Mouse (Mus musculus) midbrain, embryonic 11.5 days (tissue): Measurements from ENCODE around the gene Akr1d1. TPM values are rescaled to one million over a fixed set of nuclear protein-coding genes. Genes with fewer than 3 reads are reported as not detected.

ENCODE experiments used
- ATAC-seq: fragments of 200-750 bp; cut with Nextera tagmentation; 2 replicates; pipeline ENCODE4 v1.8.0; 2017; ENCODE audit warnings: moderate TSS enrichment, moderate library complexity; ENCODE audit not compliant: low FRiP score
- DNase-seq: peaks from one replicate; pipeline ENCODE4 v3.0.0; 2015; ENCODE audit warnings: low spot score; ENCODE audit errors: missing footprints
- H3K27ac ChIP-seq: fragments of 300-500 bp; sonication (generic); 2 replicates; pipeline ENCODE4 v1.5.1; 2014; ENCODE audit warnings: low read depth, low read length
- H3K27me3 ChIP-seq: fragments of 300-500 bp; sonication (generic); 2 replicates; pipeline ENCODE4 v1.6.1; 2014; ENCODE audit warnings: mild to moderate bottlenecking, low read length, moderate library complexity, mixed read lengths; ENCODE audit not compliant: control insufficient read depth, insufficient read depth
- H3K36me3 ChIP-seq: fragments of 300-500 bp; sonication (generic); 2 replicates; pipeline ENCODE4 v1.6.1; 2014; ENCODE audit warnings: mild to moderate bottlenecking, low read length, moderate library complexity, mixed read lengths; ENCODE audit not compliant: control insufficient read depth, insufficient read depth
- H3K4me1 ChIP-seq: fragments of 300-500 bp; sonication (generic); 2 replicates; pipeline ENCODE4 v1.6.1; 2014; ENCODE audit warnings: low read length; ENCODE audit not compliant: control insufficient read depth, insufficient read depth
- H3K4me2 ChIP-seq: fragments of 300-500 bp; sonication (generic); 2 replicates; pipeline ENCODE4 v1.6.1; 2014; ENCODE audit warnings: mild to moderate bottlenecking, moderate library complexity
- H3K4me3 ChIP-seq: fragments of 300-500 bp; sonication (generic); 2 replicates; pipeline ENCODE4 v1.5.1; 2014; ENCODE audit warnings: low read depth, low read length
- H3K9ac ChIP-seq: fragments of 300-500 bp; sonication (generic); 2 replicates; pipeline ENCODE4 v1.6.1; 2014; ENCODE audit warnings: low read length
- H3K9me3 ChIP-seq: fragments of 300-500 bp; sonication (generic); 2 replicates; pipeline ENCODE4 v1.6.1; 2016; ENCODE audit warnings: low read length; ENCODE audit not compliant: control insufficient read depth
- WGBS: fragments of 180-500 bp; shearing (Covaris S2); extraction: QIAGEN DNeasy Blood & Tissue Kit; methylation state at CpG from one replicate; pipeline ENCODE4 v1.1.7; 2014; 5-methylcytosine and 5-hydroxymethylcytosine counted together
- polyA plus RNA-seq: library from polyadenylated mRNA; unstranded; fragments of >200 nt; fragmentation: Nextera tagmentation; extraction: Ambion mirVana; gene quantifications from 2 replicates; pipeline ENCODE4 v1.2.1, GENCODE M21; 2014

Akr1d1 gene
- polyA plus RNA-seq, 1 experiment from 2014 or later = not detected

DNA sequence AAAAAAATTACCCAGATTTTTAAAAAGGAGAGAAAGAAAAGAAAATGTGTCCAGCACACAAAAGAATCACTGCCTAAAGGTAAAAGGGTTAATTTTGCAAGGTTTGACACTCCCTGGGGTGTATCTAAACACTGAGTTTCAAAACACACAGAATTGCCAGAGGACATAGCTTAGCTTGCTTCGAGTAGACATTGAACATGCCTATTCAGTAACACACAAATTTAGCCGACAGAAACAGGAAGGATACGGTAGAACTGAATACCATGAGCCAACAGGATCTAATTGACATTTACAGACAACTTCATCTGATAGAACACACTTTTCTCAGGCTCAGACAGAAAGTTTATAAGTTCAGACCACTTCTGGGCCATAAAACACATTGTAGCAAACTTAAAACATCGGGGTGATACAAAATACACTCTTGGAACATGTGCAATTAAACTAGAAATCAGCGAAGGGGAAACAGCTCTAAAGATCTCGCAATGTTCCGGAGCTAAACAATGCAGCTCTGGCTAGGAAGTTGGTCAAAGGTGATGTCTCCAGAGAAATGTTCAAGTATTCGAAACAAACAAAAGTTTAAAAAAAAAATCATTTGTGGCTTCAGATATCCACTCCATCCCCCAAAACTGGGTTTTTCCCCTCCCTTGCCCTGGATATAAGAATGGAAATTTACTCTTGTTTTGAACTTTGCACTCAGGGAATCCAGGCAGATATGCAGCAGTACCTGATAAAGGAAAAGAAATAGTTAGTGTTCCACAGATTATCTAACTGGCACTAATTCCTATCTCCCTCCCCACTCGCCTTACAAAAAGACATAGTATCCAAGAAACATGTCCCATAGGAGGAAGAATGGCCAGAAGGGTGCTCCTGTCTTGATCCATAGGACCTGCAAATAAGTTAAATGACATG is 73.1 kb downstream of the Akr1d1 start:
- no peaks in the 10 kb centered on the region for H3K4me1 ChIP-seq
- no peak overlapping the region for H3K4me3 ChIP-seq
- H3K27me3 ChIP-seq = no peaks in the 10 kb centered on the region
- no peak overlapping the region for H3K27ac ChIP-seq
- H3K4me2 ChIP-seq = no peak overlapping the region
- no peaks in the 10 kb centered on the region for H3K9me3 ChIP-seq
- no peak overlapping the region for H3K9ac ChIP-seq
- no peak for ATAC-seq
- H3K36me3 ChIP-seq = no peaks in the 10 kb centered on the region
- peak; percentile 67 for DNase-seq
- 60% methylated on average over 9 of the region's 9 CpGs for WGBS

DNA sequence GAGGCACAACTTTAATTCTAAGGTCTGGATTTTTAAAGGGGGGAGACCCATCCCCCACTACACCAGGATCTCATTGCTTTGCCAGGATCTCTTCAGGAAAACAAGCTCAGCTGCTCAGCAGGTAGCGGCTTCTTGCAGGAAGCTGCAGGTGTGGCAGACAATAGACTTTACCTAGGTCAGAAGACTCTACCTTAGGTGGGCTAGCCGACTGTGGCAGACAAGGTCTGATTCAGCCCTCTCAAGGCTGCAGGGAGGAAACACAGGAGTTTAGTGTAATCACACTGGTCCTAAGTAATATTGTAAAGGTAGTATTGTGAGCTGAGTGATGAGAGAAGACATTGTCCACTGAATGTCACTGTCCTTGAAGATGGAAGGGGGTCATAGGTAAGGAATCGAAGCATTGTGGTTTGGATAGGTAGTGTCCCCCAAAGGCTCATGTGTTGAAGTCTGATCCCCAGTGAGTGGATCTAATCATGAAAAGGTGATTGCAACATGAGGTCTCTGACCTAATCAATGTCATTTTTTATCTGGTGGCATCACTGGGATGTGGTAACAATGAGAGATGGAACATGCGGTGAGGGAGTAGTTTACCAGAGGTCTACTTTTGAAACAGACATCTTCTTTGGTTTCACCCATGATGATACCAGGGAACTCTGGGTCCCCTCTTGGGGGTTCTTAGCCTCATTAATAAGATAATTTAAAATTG is 74.4 kb downstream of the Akr1d1 start:
- no peak overlapping the region for H3K4me3 ChIP-seq
- no peak for ATAC-seq

DNA sequence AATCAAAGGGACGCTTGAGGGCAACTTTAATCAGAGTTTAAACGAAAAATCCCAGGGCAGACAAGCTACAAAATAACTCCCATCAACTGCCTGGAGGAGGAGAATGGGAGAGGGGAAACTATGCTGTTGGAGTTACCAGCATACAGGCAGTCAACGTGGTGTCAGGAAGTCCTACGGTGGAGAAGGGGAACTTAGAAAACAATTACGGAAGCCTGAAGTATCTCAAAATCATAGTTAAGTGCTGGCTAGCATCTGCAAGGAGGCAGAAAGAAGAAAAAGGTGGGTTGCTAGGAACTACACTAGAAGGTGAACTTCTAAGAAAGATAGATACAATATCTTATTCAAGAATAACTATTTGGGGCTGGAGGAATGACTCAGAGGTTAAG is 74.9 kb downstream of the Akr1d1 start:
- no peaks in the 10 kb centered on the region for H3K4me1 ChIP-seq
- no peak for DNase-seq
- no peak overlapping the region for H3K4me3 ChIP-seq
- no peak for ATAC-seq
- H3K9me3 ChIP-seq = no peaks in the 10 kb centered on the region
- no peak overlapping the region for H3K9ac ChIP-seq
- 65% methylated on average over 5 of the region's 5 CpGs for WGBS
- H3K27me3 ChIP-seq = no peaks in the 10 kb centered on the region
- no peak overlapping the region for H3K27ac ChIP-seq
- H3K4me2 ChIP-seq = no peak overlapping the region
- no peaks in the 10 kb centered on the region for H3K36me3 ChIP-seq

More for the DNA sequence above, 74.4 kb downstream of the Akr1d1 start:
- H3K27me3 ChIP-seq = no peaks in the 10 kb centered on the region
- no peaks in the 10 kb centered on the region for H3K36me3 ChIP-seq
- WGBS = 80% methylated on average over 4 of the region's 4 CpGs
- H3K27ac ChIP-seq = no peak overlapping the region
- DNase-seq = peak; percentile 68
- no peak overlapping the region for H3K4me2 ChIP-seq
- H3K9ac ChIP-seq = no peak overlapping the region
- H3K4me1 ChIP-seq = no peaks in the 10 kb centered on the region
- no peaks in the 10 kb centered on the region for H3K9me3 ChIP-seq

DNA sequence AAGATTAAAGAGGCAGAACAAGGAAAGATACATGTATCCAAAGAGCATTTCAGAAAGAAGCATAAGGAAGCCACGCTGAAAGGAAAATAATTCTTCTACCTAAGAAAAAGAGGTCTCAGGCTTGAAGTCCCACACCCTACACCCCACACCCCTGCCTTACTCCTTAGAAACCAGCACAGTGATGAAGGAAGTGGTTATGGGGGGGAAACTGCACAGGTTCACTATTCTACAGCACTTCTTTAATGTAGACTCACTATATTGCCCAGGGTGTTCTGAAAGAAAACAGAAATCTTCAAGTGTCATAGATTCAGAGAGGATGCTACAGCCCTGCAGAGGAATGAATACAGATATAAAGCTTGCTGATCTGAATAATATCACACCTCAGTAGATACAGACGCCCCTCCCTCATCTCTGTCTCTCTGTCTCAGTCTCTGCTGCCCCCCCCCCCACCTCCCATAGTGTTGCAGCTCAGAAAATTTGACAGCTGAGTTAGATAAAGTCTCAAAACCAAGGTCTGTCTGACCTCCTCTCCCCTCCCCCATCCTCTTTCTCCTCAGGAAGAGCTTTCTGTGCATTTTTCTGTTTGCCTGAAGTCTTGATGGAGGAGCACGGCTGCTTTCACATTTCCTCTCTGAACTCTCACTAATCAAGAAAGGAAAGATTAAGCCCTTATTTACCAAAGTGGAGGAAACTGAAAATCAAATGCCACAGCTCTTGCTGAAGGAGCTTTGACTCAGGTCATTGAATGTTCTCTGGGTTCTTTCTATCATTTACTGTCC is 77.7 kb downstream of the Akr1d1 start:
- no peak overlapping the region for H3K4me2 ChIP-seq
- no peak overlapping the region for H3K9ac ChIP-seq
- peak; percentile 41 for DNase-seq
- no peaks in the 10 kb centered on the region for H3K36me3 ChIP-seq
- H3K27me3 ChIP-seq = no peaks in the 10 kb centered on the region
- H3K4me3 ChIP-seq = no peak overlapping the region
- WGBS = 66% methylated on average over 3 of the region's 3 CpGs
- ATAC-seq = no peak
- H3K9me3 ChIP-seq = no peaks in the 10 kb centered on the region
- no peak overlapping the region for H3K27ac ChIP-seq
- H3K4me1 ChIP-seq = no peaks in the 10 kb centered on the region

DNA sequence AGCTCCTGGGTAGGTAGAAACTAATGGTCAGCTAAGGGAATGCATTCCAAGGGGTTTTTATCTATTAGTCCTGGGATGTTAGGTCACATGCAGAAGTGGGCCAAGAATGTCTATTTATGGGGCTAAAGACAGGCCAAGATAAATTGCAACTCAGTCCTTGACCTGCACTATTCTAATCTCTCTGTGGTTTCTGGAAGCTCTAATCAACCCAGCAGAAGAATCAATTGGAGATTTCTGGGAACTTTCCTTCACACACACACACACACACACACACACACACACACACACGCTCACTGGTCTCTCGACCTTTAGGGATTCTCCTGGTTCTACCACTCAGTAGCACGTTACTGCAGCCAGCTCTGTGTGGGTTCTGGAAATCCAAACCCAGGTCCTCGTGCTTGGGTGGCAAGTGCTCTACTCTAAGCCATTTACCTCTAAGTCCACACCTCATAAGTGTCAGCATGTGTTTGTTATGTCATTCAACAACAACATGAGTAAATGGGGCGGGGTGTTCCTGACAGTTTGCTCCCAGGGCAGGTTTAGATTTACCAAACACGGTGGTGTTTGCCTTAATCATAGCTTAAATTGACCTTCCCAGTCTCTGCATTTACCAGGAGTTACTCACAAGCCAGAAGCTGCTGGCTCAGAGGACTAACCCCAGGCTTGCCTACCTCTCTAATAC is 82.8 kb downstream of the Akr1d1 start:
- H3K4me1 ChIP-seq = no peaks in the 10 kb centered on the region
- no peak overlapping the region for H3K4me2 ChIP-seq
- H3K27ac ChIP-seq = no peak overlapping the region
- H3K9me3 ChIP-seq = no peaks in the 10 kb centered on the region
- DNase-seq (no peak), ATAC-seq (no peak)
- no peaks in the 10 kb centered on the region for H3K36me3 ChIP-seq
- 91% methylated on average over 6 of the region's 6 CpGs for WGBS
- H3K9ac ChIP-seq = no peak overlapping the region
- no peaks in the 10 kb centered on the region for H3K27me3 ChIP-seq
- no peak overlapping the region for H3K4me3 ChIP-seq

DNA sequence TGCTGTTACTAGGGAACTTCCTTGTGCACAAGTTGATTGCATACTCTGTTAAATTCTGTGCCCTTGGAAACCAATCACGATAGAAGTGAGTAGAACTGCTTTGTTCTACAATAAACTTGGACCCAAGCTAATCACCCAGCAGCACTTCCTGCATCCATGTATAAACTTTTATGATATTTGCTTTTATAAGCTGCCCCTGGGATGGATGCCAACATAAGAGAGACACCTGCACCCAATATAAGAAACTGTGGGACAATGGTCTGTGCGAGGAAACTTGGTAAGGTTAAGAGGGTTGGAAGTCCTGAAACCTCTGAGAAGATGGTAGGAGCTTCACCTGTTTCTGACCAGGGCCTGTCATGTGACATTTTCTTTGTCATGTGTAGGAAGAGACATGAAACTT is 85.5 kb downstream of the Akr1d1 start:
- peak; percentile 31 for DNase-seq
- Histone ChIP-seq H3K36me3 (no peaks in the 10 kb centered on the region), H3K4me1 (no peaks in the 10 kb centered on the region), H3K9me3 (no peaks in the 10 kb centered on the region), H3K27me3 (no peaks in the 10 kb centered on the region), H3K4me3 (no peak overlapping the region), H3K27ac (no peak overlapping the region), H3K4me2 (no peak overlapping the region), H3K9ac (no peak overlapping the region)
- WGBS = 100% methylated on average over 2 of the region's 2 CpGs
- ATAC-seq = no peak

DNA sequence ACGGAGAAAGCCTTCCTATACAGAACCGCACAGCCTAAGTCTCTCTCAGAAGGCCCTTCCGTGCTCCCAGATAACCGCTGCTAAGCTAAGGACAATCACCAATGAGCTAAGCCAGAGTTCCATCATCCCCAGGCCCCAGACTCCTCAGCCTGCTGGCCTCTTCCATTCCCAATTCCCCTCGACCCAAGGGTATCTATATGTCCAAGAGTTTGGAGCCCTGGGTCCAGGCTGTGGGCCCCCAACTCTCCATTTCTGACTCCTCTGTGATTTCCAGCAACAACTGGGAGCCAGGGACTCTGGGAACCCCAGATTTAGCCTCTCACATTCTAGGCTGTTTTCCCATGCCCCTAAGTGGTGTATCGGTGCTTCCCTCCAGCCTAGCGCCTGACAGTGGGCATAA is 86.2 kb downstream of the Akr1d1 start:
- WGBS = 89% methylated on average over 7 of the region's 7 CpGs
- Histone ChIP-seq H3K4me2 (no peak overlapping the region), H3K9ac (no peak overlapping the region), H3K27ac (no peak overlapping the region), H3K36me3 (no peaks in the 10 kb centered on the region), H3K9me3 (no peaks in the 10 kb centered on the region), H3K27me3 (no peaks in the 10 kb centered on the region), H3K4me1 (no peaks in the 10 kb centered on the region), H3K4me3 (no peak overlapping the region)
- ATAC-seq (no peak), DNase-seq (peak; percentile 72)

DNA sequence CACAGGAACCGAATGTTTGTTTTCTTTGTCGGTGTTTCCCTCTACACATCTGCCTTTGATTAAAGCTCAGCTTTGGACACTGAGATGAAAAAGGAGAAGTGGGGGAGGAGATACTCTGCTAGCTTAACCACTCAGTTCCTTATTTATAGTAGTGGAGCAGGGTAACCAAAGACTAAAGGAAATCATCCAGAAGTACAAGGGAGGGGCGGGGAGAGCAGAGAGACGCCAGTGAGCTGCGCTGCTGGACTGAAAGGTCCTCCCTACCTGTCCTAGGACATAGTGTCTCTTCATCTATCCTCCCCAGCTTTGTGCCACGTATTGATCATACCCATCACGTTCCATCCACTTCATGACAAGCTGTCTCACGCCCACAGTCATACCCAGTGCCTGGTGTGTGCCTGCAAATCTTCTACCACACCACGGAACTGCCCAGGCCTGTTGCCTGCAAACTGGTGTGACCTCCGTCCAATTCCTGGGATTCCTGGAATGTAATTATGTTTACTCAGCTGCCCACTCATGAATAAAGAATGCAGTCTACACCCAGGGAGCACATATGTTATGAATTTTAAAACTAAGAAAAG is 87.5 kb downstream of the Akr1d1 start:
- ATAC-seq = peak; percentile 64; the same call in 1 of the 2 replicates
- Histone ChIP-seq H3K27ac (no peak overlapping the region), H3K4me3 (no peak overlapping the region), H3K36me3 (no peaks in the 10 kb centered on the region), H3K9me3 (no peaks in the 10 kb centered on the region), H3K4me2 (no peak overlapping the region), H3K27me3 (no peaks in the 10 kb centered on the region), H3K4me1 (peaks cover 2% of the 10 kb centered on the region; the same call in 1 of the 2 replicates), H3K9ac (no peak overlapping the region)
- peak; percentile 67 for DNase-seq
- 76% methylated on average over 10 of the region's 10 CpGs for whole genome bisulfite sequencing
